Mouse (Mus musculus) CH12.LX (cell line): ENCODE results near the gene Galk1. TPM values are rescaled to one million over a fixed set of nuclear protein-coding genes. Genes with fewer than 3 reads are reported as not detected.

Experiments
- DNase-seq: peaks from one replicate; pipeline ENCODE4 v3.0.0-alpha.2; 2013; ENCODE audit errors: extremely low read depth
- H3K27ac ChIP-seq: 2 replicates; pipeline ENCODE4 v1.5.1; 2012; ENCODE audit warnings: low read depth, mild to moderate bottlenecking, control low read depth, moderate library complexity; ENCODE audit not compliant: insufficient read depth
- H3K27me3 ChIP-seq: replicated peaks from 2 replicates; pipeline ENCODE3; 2012; ENCODE audit warnings: inconsistent platforms
- H3K36me3 ChIP-seq, 2 experiments: replicated peaks in 1 of 2; 2 replicates each; pipeline versions ENCODE3 to v1.6.1; 2012; ENCODE audit warnings: inconsistent platforms in 1 of 2, low read length in 1 of 2, mild to moderate bottlenecking in 1 of 2, mixed read lengths in 1 of 2, moderate library complexity in 1 of 2; ENCODE audit not compliant: control insufficient read depth in 1 of 2, insufficient read depth in 1 of 2
- H3K4me1 ChIP-seq, 2 experiments: 2 replicates each; pipeline ENCODE4 v1.6.1; 2012; ENCODE audit warnings: inconsistent platforms in 1 of 2, moderate library complexity in 1 of 2; ENCODE audit not compliant: insufficient read depth in 2 of 2, control insufficient read depth in 1 of 2
- H3K4me2 ChIP-seq: 2 replicates; pipeline ENCODE4 v1.6.1; 2012; ENCODE audit warnings: low read depth, mild to moderate bottlenecking, control low read depth; ENCODE audit not compliant: poor library complexity, insufficient read depth, severe bottlenecking
- H3K4me3 ChIP-seq, 3 experiments: fragments of 150-350 bp in 1 of 3; sonication (generic) in 1 of 3; replicated peaks in 1 of 3; 2 replicates each; pipeline versions ENCODE3 to v1.5.1; 2011 to 2012; ENCODE audit warnings: low read depth in 2 of 3, low read length in 2 of 3, mild to moderate bottlenecking in 2 of 3, moderate library complexity in 2 of 3, control low read depth in 1 of 3, improper control_type of control experiment in 1 of 3, inconsistent platforms in 1 of 3, mixed read lengths in 1 of 3; ENCODE audit not compliant: poor library complexity in 1 of 3
- H3K79me2 ChIP-seq: replicated peaks from 2 replicates; pipeline ENCODE4 v1.6.1; 2012; ENCODE audit warnings: mild to moderate bottlenecking, moderate library complexity; ENCODE audit not compliant: control insufficient read depth, poor library complexity, insufficient read depth, severe bottlenecking; ENCODE audit errors: extremely low read depth
- H3K9ac ChIP-seq: 2 replicates; pipeline ENCODE4 v1.6.1; 2012; ENCODE audit warnings: low read depth, mild to moderate bottlenecking, control low read depth, moderate library complexity; ENCODE audit not compliant: insufficient read depth
- H3K9me3 ChIP-seq: replicated peaks from 2 replicates; pipeline ENCODE3; 2012; ENCODE audit warnings: low read length, inconsistent platforms, mixed read lengths
- BHLHE40 ChIP-seq: IDR thresholded peaks from 2 replicates; pipeline ENCODE4 v1.6.1; 2011; ENCODE audit warnings: mild to moderate bottlenecking, low read depth, low read length, improper control_type of control experiment
- CTCF ChIP-seq, 2 experiments: IDR thresholded peaks in 1 of 2; conservative IDR thresholded peaks in 1 of 2; 2 replicates each; pipeline ENCODE4 v1.5.1; 2011 to 2012; ENCODE audit warnings: low read depth in 2 of 2, low read length in 2 of 2, improper control_type of control experiment in 1 of 2, inconsistent platforms in 1 of 2, mild to moderate bottlenecking in 1 of 2, moderate library complexity in 1 of 2
- IRF4 ChIP-seq: IDR thresholded peaks from 2 replicates; pipeline ENCODE4 v1.6.1; 2014; ENCODE audit warnings: low read depth, mild to moderate bottlenecking, inconsistent platforms, low read length, improper control_type of control experiment
- JUN ChIP-seq: IDR thresholded peaks from 2 replicates; pipeline ENCODE4 v1.6.1; 2011; ENCODE audit warnings: low read depth, mild to moderate bottlenecking, low read length, improper control_type of control experiment, moderate library complexity; ENCODE audit not compliant: insufficient read depth
- MAX ChIP-seq: IDR thresholded peaks from 2 replicates; pipeline ENCODE4 v1.6.1; 2011; ENCODE audit warnings: low read length, improper control_type of control experiment
- MXI1 ChIP-seq: IDR thresholded peaks from 2 replicates; pipeline ENCODE4 v1.6.1; 2011; ENCODE audit warnings: mild to moderate bottlenecking, low read depth, low read length, improper control_type of control experiment
- NRF1 ChIP-seq: IDR thresholded peaks from 2 replicates; pipeline ENCODE4 v1.6.1; 2014; ENCODE audit warnings: low read depth, mild to moderate bottlenecking, inconsistent platforms, low read length, improper control_type of control experiment, moderate library complexity
- PAX5 ChIP-seq: IDR thresholded peaks from 2 replicates; pipeline ENCODE4 v1.6.1; 2012; ENCODE audit warnings: low read length, inconsistent platforms, mixed read lengths
- POLR2AphosphoS2 ChIP-seq: IDR thresholded peaks from 2 replicates; pipeline ENCODE4 v1.6.1; 2011; ENCODE audit warnings: low read depth, low read length, improper control_type of control experiment
- RAD21 ChIP-seq: IDR thresholded peaks from 2 replicates; pipeline ENCODE4 v1.6.1; 2011; ENCODE audit warnings: low read depth, mild to moderate bottlenecking, low read length, improper control_type of control experiment, moderate library complexity
- RCOR1 ChIP-seq: conservative IDR thresholded peaks from 2 replicates; pipeline ENCODE4 v1.6.1; 2012; ENCODE audit warnings: low read depth, mild to moderate bottlenecking, inconsistent platforms, low read length, improper control_type of control experiment
- SMC3 ChIP-seq: IDR thresholded peaks from 2 replicates; pipeline ENCODE4 v1.6.1; 2011; ENCODE audit warnings: low read depth, low read length, improper control_type of control experiment
- ZC3H11A ChIP-seq: IDR thresholded peaks from 2 replicates; pipeline ENCODE4 v1.6.1; 2012; ENCODE audit warnings: low read depth, mild to moderate bottlenecking, inconsistent platforms, low read length, improper control_type of control experiment
- ZKSCAN1 ChIP-seq: IDR thresholded peaks from 2 replicates; pipeline ENCODE4 v1.6.1; 2012; ENCODE audit warnings: low read depth, inconsistent platforms, low read length, improper control_type of control experiment, borderline replicate concordance
- ZMIZ1 ChIP-seq: IDR thresholded peaks from 2 replicates; pipeline ENCODE4 v1.6.1; 2012; ENCODE audit warnings: low read depth, mild to moderate bottlenecking, inconsistent platforms, low read length, improper control_type of control experiment
- dilution Hi-C: fragments of 300-500 bp; cut with MboI; formaldehyde crosslinking; loops from 2 replicates; pipeline ENCODE4 v1.14.3; 2020; ENCODE audit warnings: low sequenced_read_pairs; ENCODE audit not compliant: extremely low pct_unique_long_range_greater_than_20kb, extremely low pct_ligation_motif_present
- in situ Hi-C: fragments of 300-500 bp; cut with MboI; formaldehyde crosslinking; loops from 3 replicates; pipeline ENCODE4 v1.14.3; 2019; ENCODE audit warnings: low sequenced_read_pairs, low pct_ligation_motif_present, low pct_unique_long_range_greater_than_20kb, mixed read lengths
- polyA plus RNA-seq: library from polyadenylated mRNA; unstranded; fragments of >175 nt; gene quantifications from 2 replicates; pipeline ENCODE4 v1.2.1, GENCODE M21; 2012; ENCODE audit warnings: low read depth; ENCODE audit not compliant: insufficient read length
- total RNA-seq, 2 experiments: library from RNA; depleted of rRNA; stranded (reverse); fragments of 300-350 nt in 1 of 2; fragments of >200 nt in 1 of 2; gene quantifications; 2 replicates each; pipeline ENCODE4 v1.2.3; 2012 to 2014

Galk1 gene
- total and polyA plus RNA-seq, 3 experiments = 263 to 413 (median 293) TPM

DNA sequence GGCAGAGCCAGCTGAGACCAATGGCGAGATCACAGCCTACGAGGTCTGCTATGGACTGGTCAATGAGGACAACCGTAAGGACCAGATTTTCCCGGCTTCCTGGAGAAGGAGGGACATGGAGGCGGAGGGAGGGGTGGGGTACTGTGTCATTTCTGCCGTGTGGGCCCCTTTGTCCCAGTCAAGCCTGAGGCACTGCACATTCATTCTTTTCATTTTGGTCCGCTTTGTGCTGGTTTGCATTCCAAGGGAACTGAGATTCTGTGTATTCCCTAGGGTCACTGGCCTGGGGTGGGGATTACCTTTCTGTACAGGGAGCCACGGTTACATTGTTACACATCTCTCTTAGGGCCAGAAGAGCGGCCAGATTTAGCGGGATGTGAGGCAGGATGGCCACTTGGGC is 11.9 kb downstream of the Galk1 start:
- Histone ChIP-seq H3K9me3 (peaks cover 9% of the 10 kb centered on the region), H3K79me2 (no peaks in the 10 kb centered on the region), H3K4me3 (no peak overlapping the region), H3K36me3 (peaks cover 0 to 9% of the 10 kb centered on the region in 2 experiments), H3K4me1 (peaks cover 13 to 27% of the 10 kb centered on the region in 2 experiments), H3K27me3 (peaks cover 5% of the 10 kb centered on the region), H3K4me2 (no peak overlapping the region), H3K27ac (no peak overlapping the region), H3K9ac (no peak overlapping the region)
- DNase-seq = no peak
- in situ Hi-C loops = loop anchor here (25.0 kb wide), 1 partner anchor 388 kb away; the partner anchor contains the start of genes Gga3, Mif4gd and Mrps7
- dilution Hi-C loops = no loop called here
- TF ChIP-seq NRF1 (no peak), ZKSCAN1 (no peak), PAX5 (no peak), IRF4 (no peak), BHLHE40 (no peak)

DNA sequence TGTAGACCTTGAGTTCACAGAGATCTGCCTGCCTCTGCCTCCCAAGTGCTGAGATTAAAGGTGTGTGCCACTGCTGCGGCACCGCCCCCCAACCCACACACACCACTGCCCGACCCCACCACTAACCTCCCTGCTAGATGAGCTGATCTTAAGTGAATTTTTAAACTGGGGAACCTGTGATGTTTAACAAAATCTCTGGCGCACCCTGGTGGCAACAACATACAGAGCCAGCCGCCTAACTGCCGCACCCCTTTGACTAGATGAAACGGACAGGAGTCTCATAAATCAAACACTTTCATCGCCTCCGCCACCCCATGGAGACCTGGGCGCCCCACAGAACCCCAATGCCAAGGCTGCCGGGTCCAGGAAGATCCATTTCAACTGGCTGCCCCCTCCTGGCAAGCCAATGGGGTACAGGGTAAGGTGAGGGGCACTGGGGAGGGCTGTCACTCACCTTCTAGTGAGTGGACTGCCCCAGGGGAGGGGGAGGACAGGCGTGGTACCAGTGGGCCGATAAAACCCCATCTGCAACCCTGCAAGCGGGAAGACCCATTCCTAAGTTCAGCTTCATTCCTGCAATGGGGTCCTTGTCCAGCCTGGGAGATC is 12.9 kb downstream of the Galk1 start:
- Histone ChIP-seq H3K27ac (no peak overlapping the region), H3K9me3 (peaks cover 9% of the 10 kb centered on the region), H3K36me3 (peaks cover 0 to 3% of the 10 kb centered on the region in 2 experiments), H3K4me2 (no peak overlapping the region), H3K9ac (no peak overlapping the region), H3K4me1 (peaks cover 10 to 21% of the 10 kb centered on the region in 2 experiments), H3K4me3 (no peak overlapping the region), H3K79me2 (no peaks in the 10 kb centered on the region), H3K27me3 (peaks cover 5% of the 10 kb centered on the region)
- DNase-seq = peak; percentile 86
- dilution Hi-C loops (no loop called here), in situ Hi-C loops (loop anchor here (25.0 kb wide), 1 partner anchor 387 kb away; the partner anchor contains the start of genes Gga3, Mif4gd and Mrps7)
- no peak for TF ChIP-seq ZMIZ1
- no peak for TF ChIP-seq MXI1
- TF ChIP-seq CTCF (conservative IDR thresholded peaks at IDR 0.05 in 1 of 2, IDR thresholded peaks at IDR 0.05 in 1 of 2; ENCODE audit: low read depth in 2 of 2, low read length in 2 of 2) = peak; percentile 29 to 92; a peak in 3 of 4 replicates
- peak; percentile 83 for TF ChIP-seq RAD21
- no peak for TF ChIP-seq JUN
- peak; percentile 91 for TF ChIP-seq SMC3
- no peak for TF ChIP-seq POLR2AphosphoS2
- no peak for TF ChIP-seq MAX
- TF ChIP-seq ZC3H11A = peak; percentile 23; the same call in 1 of the 2 replicates
- no peak for TF ChIP-seq RCOR1
